Mouse (Mus musculus) layer of hippocampus, adult 9-10 months (tissue): ENCODE measurements around the gene Scrg1.
"Not testable (repeated sequence)": the region's sequence is repeated elsewhere in the genome, so short reads cannot be mapped to it uniquely, and the experiment has no call there.

ENCODE experiments used
- DNase-seq: peaks from one replicate; pipeline ENCODE4 v3.0.0; 2022; ENCODE audit warnings: low spot score

Gene Scrg1

DNA sequence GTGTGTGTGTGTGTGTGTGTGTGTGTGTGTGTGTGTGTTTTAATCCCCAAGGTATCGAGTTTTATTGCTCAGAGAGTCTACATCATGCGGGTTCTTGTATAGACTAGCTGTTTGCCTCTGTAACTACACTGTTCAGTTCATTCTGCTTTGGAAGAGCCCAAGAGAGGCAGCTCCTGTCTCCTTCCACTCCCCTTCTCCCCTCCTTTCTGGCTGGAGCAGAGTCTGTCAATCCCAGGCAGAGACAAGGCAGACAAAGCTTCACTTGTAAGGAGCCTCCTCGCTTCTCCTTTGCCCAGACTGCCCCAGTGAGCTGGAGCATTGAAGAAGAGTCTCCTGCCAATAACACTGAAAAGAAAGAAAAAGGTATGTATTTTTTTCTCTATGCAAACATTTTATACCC lies at the start of gene Scrg1:
Gene Scrg1 (plus strand): TSS at position 159 of the 400 bp plus-strand sequence.
- no peak for DNase-seq

DNA sequence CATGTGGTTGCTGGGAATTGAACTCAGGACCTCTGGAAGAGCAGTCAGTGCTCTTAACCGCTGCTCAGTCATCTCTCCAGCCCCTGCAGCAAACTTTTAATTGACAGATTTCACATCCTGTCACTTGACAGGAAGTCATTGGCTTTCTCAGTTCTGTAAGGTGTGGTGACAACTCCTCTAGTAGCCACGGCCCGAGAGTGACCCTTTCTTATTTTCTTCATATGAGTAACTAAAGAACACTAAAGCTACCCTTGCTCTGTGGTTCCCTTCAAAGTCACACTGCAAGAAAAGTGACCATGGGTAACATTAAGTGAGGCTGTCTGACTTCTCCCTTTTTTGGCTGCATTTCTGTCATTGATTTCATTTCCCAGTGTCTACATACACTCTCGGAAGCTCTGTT lies 49.4 kb upstream of the Scrg1 start:
- no peak for DNase-seq

DNA sequence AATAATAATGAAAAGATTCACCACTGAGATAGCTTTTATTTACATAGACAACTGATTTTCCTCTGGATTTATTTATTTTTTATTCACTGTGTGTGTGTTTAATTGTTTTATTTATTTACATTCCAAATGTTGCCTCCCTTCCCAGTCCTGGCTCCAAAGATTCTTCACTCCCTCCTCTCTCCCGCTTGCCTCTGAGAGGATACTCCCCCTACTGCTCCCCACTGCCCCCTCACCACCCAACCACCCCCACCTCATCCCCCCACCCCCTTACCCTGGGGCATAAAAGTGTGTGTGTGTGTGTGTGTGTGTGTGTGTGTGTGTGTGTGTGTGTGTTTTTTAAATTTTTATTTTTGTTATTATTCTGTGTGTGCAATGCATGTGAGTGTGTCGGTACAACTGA lies 46.4 kb upstream of the Scrg1 start:
- no peak for DNase-seq

DNA sequence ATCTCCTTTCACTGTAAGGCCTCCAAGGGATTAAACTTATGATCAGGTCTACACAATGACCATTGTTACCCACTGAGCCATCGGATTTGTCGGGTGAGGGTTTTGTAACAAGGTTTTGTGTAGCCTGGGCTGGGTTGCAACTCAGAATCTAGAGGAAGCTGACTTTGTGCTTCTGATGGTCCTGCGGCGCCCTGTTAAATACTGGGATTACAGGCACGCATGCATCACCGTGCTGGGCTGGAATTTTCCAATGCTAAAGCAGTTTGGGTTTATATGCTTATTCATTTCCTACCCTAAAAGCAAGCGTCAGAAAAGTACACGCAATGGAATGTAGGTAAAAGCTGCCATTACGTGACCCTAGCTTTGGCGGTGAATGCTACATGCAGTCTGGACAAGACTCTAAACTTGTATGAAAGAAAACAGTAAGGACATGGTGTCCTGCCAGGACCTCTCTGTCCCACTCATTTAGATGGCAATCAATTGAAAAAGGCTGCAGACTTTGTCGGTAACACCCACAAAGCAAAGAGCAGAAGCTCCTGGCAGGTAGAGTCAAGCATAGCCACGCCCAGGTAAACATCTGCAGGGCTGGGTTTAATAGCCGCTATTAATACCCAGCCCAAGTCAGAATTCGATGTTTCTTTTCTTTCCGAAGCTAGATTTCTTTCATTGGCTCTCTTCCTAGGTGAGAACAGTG lies 45.8 kb upstream of the Scrg1 start:
- DNase-seq: no peak

DNA sequence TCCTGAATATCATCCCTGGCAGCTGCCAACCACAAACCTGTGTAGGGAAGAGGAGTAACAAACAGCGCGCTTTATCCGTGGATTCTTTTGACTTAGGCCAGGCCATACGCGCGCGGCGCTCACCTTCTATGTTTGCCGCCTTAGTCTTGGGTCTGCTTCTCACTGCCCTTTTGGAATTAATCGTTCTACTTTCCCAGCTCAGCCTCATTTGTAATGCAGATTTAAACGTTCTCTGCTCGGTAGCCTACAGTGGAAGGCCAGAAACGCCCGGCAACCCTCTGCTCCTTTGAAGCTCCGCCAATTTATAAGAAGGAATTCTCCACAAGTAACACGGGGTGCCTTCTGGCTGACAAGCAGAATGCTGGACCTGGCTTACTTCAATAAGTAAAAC lies 45.3 kb upstream of the Scrg1 start:
- DNase-seq: no peak

DNA sequence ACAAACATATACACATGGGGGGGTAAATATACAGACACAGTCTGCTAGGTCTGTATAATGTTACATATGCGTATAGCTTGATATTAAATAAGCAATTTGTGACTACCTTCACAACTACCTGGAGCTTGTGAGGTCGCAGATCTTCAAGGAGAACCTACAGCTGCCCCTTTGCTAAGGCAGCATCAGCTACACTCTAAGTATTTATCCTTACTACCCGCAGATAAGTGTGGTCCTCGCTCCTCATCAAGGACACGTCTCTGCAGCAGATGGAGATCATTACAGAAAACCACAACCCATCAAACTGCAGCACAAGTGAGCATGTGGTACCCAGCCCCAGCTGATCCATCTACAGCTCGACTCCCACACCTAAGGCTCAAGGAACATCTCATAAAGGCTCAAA lies 44.4 kb upstream of the Scrg1 start:
- DNase-seq: no peak

DNA sequence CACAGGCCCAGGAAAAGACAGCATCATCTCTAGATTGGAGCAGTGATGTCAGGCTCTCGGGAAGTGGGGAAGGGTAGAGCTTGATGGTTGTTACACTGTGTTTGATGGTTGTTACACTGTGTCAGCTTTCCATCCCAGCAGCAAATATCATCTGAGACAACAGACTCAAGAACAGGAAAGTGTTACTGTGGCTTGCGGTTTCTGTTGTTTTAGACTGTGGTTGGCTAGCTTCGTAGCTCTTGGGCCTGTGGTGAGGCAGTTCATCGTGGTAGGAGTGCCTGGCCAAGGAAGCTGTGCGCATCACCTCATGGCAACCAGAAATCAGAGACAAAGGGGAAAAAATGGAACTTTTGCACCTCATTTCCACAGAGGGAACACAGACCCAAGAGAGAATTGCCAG lies 38.9 kb upstream of the Scrg1 start:
- DNase-seq: no peak

DNA sequence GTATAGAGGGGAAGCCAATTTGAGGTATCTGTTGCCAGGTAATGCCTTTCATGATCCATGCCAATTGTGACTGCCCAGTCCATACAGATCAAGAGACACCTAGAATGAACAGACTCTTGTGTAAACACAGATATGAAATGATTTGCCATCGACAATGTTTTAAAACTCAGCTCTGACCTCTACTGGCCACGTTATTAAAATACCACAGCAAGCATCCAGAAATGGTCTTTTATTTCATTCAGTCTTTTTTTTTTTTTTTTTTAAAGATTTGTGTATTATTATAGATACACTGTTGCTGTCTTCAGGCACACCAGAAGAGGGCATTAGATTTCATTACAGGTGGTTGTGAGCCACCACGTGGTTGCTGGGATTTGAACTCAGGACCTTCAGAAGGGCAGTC lies 29.6 kb upstream of the Scrg1 start:
- no peak for DNase-seq

DNA sequence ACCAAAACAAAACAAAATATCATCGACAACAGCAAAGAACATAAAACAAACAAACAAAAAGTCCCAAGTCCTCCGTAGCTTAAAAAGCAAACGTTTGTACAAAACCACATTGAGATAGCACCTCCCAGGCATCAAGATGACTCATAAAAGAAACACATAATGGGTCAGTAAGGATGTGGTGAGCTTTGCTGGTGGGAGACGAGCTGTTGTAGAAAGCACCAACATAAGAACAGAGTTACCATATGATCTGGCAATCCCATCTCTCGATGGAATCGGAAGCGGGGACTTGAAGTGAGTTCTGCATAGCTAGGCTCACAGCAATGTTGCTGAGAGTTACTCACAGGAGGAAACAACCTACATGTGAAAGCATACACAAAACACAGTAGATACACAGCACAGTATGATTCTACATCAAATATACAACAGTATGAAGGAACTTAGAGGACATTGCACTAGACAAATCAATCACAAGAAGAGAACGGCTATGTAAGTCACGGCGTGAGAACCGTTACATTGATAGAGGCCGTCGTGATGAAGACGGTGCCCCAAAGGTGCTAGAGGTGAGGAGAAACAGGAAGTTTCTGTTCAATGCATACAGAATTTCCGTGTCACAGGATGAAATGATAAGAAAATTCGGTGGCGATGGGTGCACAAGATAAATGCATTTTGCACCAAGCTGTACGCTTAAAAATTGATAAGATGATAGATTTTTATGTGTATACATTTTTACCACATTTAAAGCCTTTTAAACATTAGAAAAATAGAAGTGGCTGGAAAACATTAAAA lies 27.9 kb upstream of the Scrg1 start:
- DNase-seq: no peak

DNA sequence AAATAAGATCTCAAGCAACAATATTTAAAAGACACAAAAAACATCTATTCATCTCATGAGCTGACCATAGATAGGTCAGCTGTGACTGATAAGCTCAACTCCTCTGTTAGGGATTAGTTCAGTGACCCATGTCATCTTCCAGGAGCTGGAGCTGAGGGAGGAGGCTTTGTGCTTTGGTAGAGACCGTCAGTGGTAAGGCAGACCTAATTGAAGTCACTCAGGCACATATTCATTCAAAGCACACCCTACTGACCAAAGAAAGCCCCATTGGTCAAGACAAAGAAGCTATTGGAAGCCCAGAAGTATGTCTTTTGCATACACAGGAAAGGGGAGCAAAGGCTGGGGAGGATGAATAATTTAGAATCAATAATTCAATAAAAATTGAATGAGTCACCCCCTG lies 27.2 kb upstream of the Scrg1 start:
- DNase-seq: no peak

DNA sequence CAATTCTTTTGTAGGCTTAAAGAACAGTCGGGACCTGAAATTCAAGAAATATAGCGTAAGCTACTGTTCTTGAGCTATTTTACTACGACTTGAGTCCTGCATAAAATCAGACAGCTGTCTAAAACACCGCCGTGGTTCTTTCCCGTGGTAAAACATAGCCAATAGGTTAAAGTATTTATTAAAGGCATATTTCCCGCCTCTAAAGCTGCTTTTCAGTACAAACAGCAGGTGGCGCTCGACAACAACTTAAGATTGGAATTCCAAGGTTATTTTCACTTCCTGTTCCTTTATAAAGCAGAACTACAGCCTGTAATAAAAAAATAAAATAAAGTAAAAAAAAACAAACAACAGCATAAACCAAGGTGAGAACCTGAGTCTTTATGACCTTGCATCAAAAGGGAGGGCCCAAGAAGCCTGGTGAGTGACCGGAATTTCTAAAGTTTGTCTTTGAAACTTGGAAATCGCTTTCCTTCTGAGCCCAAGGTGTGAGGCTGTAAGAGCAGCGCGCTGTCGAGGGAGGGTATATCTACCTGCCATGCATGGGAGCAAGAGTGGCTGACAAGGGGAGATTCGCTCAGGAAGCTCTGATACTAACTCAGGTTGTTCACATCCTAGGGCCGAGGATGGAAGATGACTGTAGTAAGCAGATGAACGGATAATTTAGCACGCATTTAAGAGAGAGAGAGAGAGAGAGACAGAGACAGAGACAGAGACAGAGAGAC lies 26.4 kb upstream of the Scrg1 start:
- peak; percentile 67 for DNase-seq

DNA sequence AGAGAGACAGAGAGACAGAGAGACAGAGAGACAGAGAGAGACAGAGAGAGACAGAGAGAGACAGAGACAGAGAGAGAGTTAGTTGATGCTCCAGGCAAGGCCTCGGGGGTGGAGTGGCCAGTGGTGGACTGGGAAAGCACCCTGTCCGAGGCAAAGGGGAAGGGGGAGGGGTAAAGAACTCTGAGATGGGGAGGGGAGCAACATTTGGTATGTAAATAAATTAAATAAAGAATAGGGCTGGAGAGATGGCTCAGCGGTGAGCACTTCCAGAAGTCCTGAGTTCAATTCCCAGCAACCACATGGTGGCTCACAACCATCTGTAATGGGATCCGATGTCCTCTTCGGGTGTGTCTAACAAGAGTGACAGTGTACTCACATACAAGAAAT lies 25.8 kb upstream of the Scrg1 start:
- DNase-seq: not testable (repeated sequence)

DNA sequence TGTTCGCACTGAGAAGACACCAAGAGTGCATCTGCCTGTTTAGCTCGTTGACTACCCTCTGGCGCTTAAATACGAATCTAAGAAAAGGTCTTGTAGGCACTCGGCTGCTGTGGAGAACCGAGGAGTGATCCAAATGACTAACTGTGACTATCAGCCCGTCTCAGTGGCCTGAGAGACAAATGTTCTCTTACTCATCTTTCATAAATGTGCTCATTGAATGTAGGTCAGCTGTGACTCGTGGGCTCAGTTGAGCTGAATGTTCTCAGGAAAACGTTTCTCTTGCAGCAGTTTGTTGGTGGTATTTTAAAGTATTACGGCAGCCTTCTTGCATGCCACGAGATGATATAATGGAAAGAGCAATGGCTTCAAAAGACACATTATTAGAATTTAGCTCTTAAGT lies 24.8 kb upstream of the Scrg1 start:
- no peak for DNase-seq

DNA sequence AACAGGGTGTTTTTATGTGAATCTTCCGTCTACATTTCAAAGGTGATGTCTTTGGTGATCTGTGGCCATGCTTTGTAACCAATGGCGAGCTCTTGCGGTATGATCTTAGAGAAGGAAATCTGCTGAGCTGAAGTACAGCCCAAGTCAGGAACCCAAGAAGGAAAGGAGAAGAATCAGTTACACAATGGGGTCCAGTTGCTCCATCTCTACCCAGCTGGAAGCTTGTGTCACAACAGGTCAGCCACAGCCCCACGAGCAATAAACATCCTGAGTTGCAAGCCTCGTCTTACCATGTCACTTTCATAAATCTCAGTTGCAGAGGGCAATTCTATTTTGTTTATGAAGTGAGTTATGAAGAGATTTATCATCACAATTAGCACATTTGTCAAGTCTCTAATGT lies 22.9 kb upstream of the Scrg1 start:
- no peak for DNase-seq

DNA sequence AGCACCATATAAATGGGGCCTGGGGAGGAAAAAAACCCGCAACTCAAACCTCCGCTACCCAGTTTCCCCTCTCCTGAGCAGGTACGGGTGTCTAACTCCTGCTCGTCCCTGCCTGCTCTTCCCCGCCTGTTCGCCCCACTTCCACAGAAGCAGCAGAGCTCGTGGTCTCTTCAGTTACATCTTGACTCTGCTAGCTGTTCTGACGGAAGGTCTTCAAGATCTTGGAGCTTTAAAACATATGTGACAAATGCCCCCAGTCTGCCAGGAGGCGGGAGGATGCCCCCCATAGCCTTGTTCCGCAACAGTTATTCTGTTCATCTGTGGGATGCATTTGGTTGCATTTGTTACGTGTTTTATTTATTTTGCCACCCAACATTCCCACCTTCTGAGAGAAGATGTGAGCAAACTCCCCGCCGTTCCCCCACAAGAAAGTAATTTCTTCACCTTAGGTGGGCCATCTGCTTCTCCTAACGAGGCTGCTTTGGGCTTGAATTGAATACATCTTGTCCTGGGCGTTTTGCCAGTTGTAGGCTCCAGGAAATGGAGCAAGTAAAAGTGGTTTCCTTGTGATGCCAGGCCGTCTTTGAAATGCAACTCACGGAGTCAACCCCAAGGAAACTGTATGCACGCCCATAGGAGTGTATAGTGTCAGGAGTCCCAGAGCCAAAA lies 19.8 kb upstream of the Scrg1 start:
- DNase-seq: no peak

DNA sequence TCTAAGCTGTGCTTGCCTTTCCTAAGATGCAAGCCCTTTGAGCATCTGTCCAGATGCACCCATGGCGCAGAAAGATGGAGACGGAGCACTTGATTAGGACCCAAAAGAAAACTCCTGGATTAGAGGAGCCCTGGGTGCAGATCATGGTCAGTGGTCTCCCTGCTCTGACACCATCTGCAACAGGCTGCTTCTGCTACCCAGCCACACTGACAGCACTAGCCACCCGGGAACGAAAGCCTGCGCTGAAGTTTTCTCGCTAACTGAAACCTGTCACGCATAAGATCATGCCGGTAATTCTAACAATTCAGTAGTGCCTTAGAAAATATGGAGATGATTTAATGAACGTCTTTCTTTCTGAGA lies 19.3 kb upstream of the Scrg1 start:
- DNase-seq: no peak

DNA sequence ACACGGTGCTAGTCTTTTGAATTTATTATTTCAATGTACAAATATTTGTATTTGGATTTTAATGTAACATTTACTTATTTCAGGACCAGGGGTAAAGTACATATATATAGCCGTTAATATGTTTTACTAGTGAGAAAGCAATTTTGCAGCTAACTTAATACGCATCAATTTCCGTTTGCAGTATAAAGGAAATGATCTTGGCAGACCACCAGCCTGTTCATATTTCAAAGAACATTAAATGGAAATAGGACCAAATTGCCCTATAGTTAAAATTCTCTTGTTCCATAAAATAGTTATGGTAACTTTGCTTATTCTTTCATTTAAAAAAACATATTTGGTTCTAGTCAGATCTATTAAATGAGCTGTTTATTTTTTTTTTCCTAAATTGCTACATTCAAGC lies 14.6 kb upstream of the Scrg1 start:
- DNase-seq: no peak

DNA sequence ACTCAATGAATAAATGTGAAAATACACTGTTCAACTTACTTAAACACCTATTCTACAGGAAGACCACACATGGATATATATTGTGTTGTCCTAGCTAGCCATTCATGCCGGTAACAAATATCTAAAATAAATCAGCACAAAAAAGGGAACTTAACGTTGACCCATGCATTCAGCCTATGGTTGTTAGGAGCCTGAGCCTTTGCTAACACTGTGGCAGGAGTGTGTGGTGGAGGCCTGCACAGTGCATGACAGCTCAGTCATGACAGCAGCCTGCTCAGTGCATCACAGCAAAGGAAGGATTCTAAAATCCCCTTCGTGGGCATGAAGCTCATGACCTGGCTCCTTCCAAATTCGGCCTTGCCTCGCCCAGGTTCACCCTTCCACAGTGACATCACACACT lies 14.2 kb upstream of the Scrg1 start:
- no peak for DNase-seq

DNA sequence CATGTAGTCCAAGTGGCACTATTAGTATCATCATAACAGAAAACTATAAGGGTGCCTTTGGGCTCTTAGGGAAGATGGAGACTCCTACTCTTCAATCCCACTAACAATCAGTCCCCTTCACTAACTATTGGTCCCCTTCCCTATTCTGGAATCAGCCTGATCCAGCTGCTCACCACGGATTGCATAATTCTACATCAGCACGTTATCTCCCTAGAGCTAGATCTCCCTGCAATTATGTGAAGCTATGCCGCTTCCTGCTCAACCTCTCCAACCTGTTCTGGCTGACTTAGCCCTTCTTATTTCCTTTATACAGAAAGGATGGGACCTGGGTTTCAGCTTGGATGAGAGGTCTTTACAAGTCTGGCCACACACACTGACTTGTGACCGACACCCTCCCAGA lies 12.4 kb upstream of the Scrg1 start:
- no peak for DNase-seq

DNA sequence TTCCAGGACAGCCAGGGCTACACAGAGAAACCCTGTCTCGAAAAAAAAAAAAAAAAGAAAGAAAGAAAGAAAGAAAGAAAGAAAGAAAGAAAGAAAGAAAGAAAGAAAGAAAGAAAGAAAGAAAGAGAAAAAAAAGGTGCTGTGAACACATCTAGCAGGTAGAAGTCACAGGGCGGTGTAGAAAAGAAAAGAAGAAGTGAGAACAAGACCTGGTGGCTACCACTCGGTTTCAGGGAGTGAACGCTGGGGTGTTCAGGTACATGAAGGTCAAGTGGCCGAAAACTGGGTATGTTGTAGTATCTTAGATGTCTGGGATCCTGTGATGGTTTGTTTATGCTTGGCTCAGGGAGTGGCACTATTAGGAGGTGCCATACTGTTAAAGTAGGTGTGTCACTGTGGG lies 9.8 kb upstream of the Scrg1 start:
- DNase-seq: not testable (repeated sequence)

DNA sequence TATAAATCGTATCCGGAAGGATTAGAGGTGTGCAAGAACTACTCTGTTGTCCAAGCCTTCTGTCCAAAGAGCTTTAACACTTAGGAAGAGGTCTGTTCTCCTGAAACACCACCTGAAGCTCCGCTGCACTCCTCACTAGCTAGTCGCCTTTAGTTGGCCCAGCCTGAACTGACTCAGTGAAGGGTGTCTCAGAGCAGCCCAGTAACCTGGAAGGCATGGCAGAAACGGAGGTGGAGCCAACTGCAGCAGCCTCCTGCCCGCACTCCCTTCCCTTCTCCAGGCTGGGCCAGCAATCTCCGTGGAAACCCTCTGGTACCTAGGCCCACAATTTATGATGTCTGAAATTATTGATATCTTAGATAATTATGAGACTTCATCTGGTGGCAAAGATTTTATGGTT lies 5.0 kb upstream of the Scrg1 start:
- no peak for DNase-seq

DNA sequence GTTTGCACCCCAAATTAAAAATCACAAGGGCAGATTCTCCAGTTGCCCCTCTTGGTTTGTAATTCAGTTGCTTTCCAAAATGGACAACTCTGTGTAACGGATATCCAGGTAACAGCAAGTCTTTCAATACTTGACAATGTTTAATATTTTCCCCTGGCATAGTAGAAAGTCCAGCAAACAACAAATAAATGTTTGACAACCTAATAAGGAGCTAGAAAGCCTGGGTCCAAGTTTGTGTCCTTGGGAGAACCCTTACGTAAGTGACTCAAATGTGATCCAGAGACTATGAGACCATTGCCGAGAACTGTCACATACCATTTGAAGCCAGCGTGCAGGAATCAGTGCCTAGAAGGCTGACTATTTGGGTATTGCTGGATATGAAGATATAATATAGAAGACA lies 3.8 kb upstream of the Scrg1 start:
- DNase-seq: no peak

DNA sequence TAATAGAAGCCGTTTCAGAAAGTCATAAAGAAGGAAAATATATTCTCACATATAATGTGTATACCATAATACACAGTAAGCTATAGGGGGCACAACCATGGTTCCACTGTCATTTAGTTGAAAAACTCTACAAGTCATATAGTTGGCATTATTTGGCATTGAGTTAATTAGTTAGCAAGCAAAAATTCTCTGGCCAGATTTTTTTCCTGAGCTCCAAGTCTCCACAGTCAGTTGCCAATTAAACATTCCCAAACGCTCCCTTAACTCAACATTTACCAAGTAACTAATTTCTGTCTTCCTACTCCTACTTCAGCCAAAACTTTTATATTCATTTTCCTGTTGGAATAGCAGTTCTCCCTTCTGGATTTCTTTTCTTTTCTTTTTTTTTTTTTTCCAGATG lies 2.4 kb upstream of the Scrg1 start:
- DNase-seq: no peak
